Mouse (Mus musculus): ENCODE measurements around the gene Ranbp9.
"Not testable (repeated sequence)": the region's sequence is repeated elsewhere in the genome, so short reads cannot be mapped to it uniquely, and the experiment has no call there.

Gene Ranbp9

DNA sequence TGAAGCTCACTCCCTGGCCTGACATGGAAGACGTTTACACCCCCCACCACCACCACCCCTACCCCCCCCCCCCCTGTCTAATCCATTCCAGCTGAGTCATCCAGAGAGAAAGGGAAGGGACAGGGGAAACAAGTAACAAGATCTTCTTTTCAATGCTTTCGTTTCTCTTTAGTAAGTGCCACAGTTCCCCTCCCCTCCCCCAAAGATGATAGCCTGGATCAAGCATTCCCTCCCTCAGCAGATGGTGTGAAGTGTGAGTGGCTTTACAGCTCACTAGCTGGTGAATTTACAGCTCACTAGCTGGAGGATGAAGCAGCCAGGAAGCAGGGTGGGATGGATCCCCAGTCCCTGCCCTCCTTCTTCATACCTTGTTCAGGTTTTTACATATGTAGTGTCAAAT lies 15.6 kb upstream of the Ranbp9 start:
- no peak for DNase-seq (ENCODE audit: low spot score)

DNA sequence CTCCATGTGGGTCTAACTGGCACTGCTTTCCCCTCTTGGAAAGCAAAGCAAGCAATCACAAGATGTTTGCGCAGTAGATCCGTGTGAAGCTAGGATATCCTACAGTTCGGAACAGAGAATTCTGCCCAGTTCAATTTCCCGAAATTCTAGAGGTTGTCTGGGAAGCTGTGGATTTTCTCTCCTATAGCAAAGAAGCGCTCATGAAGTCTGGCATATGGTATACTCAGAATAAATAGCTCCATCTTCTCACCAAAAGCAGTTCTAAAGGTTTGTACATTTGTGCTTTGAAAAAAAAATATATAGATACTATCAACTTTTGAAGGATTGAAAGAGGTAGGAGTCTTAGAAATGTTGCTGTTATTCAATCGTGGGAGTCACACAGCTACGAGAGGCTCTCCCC lies 14.6 kb upstream of the Ranbp9 start:
- DNase-seq (ENCODE audit: low spot score), result no peak

DNA sequence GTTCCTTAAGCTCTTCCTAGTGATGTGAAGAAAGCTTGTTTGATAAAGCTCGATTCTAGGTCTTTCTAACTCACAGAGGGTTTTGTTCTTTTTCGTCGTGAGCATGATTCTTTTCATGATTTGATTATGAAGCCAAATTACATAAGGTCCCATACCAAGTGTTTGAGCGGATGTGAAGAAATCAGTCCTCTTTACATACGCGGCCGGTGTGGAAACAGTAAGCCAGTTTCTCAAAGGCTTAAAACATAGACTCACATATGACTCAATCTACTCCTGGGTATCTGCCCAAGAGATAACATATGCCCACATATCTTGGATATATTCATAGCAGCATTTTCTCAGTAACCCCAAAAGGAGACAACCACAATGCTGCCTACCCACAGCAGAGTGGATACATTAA lies 12.6 kb upstream of the Ranbp9 start:
- DNase-seq (ENCODE audit: low spot score), result no peak

DNA sequence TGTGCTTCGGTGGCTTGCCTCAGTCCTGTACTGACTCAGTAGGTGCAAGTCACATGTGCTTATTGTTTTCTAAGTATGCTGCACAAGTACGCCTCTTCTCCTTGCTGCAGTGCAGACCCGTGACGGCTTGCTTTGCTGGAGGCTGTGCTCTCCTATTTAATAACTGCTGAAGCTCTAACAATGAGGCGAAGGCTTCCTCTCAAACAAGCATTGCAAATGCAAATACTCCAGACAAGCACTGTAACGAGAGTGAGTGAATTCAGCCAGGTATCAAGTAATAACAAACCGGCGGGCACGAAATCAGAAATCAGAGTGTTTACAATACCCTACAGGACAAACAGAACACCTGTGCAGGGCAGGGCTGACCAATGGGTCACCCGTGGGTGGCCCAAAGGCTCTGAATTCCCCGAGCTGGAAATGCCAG lies 12.0 kb upstream of the Ranbp9 start:
- no peak for DNase-seq (ENCODE audit: low spot score)

DNA sequence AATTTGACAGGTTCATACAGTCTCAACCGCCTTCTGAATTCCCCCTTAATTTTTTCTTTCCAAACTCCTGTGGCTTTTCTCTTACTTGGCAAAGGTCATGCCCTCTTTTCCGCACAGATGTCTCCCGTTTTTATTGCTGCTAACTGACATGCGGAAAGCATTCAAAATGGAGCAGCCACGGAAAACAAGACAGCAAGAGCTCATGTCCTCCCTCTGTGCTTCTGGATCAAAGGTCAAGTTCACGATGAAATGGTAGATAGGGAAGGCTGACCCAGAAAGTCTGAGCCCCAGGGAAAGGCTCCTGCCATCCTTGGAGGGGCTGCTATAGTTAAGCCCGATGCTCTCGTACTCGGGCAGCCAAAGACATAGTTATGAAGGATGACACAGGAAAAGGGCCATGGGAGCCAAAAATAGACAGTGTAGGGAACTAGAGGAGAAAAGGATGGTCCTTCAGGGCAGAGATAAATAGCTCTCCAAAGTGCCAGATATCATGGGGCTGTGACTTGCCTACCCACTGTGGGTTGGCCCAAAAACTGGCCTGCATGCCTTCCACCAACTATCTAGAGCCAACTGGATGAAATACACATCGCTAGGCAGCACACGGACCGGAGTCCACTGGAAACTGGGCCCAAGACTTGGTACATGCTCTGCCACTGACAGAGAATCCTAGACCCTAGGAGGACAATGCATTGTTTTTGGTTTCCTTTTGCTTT lies 5.6 kb upstream of the Ranbp9 start:
- DNase-seq (ENCODE audit: low spot score), result no peak

DNA sequence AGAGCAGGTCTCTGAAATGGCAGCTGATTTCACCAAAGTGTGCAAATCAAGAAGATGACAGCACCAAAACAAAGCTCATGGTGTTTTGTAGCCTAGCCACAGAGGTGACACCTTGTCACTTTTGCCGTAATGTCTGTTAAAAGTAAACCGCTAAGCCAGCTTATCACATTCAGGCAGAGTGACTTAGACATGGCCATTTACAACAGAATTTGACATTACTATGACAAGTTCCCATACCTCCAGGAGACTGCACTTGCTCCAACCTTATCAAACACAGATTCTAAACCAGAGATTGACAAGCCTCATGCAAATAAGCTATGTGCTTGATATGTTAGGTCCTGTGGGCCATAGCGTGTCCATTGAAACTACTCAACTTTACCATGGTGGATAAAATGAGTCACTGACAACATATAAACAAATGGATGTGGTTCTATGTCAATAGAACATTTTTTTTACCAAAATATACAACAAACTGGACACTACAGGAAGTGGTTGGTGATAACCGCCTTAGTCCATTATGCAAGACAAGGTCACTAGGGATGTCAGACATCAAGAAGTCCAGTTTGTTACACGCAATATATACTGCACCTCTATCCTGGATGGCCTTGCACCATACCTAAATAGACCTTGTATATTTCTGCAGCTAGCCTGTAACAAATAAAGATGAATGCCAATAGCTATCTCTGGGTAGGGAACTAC lies 4.3 kb upstream of the Ranbp9 start:
- no peak for DNase-seq (ENCODE audit: low spot score)

DNA sequence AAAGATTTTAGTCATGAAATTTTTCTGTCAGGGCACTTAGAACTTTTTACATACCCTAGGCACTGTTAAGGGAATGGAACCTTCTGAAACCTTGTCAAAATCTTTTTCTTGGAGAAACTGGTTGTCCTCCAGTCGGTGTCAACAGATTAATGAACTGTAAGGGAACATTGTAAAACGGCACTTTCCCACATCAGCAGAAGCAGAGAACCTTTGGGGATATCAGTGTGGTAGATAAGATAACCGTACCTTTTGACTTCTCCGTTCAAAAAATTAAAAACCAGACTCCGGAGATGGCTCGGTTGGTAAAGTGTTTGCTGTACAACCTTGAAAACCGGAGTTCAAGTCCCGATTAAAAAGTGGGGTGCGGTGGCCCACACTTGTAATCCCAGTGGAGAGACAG lies 1.7 kb upstream of the Ranbp9 start:
- DNase-seq (ENCODE audit: low spot score), result no peak

DNA sequence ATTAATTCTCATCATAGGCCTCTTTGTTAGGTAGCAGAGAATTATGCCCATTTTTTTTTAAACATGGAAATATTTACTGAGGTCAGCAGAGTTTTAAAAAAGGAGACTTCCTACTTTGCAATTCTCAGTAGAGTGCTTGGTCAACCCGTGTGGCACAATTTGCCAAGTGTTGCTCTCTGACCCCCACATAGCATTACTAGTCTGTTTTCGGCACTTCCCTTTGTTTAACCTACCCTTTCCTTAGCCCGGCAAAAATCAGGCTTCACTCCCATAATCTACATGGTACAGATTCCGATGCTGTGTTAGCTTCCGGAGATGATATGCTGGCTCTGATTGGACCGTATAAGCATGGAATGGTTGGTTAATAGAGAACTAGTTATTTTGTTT lies 770 bp upstream of the Ranbp9 start:
- no peak for DNase-seq (ENCODE audit: low spot score)

DNA sequence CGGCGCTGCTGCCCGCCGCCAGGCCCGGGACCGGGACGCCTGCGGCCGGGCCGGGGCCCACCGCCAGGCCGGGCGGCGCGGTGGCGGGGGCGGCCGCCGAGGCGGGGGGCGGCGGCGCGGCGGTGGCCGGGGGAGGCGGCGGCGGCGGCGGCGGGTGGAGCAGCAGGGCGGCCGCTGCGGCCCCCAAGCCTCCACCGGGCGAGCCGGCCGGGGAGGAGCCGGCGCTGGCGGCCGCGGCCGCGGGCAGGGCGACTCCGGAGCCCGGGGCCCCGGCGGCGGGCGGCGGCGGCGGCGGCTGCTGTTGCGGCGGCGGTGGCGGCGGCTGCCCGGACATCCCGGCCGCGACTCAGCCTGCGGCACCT lies 506 bp downstream of the Ranbp9 start:
- DNase-seq (ENCODE audit: low spot score), result no peak

DNA sequence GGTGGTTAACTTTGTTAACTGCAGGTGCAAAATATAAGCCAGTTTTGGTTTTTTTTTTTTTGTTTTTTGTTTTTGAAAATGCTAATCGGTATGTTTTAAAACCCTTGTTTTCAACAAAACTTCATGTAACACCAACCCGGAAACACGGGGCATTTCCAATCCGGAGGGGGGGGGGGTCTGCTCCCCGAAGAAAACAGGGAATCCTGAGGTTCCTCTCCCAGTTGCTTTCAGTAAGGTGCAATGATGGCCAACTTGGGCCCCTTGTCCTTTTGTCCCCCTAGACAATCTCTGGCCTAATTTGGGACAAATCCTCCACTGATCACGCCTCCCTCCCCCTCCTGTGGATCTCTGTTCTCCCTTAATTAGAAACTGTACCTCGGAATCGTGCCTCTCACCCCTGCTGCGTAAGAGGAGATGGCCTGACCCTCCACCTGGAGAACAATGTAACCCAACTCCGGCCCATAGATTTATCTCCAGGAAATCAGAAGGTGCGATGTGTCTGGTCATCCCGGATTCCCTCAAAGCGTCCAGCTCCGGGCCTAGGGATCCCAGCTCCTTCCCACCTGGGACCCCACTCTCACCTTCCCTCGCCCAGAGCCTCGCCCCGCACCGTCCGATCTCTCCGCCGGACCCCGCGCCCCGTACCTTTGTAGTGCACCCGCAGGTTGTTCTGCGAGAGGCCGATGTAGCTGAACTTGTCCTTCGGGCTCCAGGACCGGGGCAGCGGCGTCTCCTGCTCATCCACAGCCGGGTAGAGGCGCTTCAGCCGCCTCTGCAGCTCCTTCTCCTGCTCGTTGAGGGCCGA lies 1.1 kb downstream of the Ranbp9 start:
- DNase-seq (ENCODE audit: low spot score), result peak; percentile 20

DNA sequence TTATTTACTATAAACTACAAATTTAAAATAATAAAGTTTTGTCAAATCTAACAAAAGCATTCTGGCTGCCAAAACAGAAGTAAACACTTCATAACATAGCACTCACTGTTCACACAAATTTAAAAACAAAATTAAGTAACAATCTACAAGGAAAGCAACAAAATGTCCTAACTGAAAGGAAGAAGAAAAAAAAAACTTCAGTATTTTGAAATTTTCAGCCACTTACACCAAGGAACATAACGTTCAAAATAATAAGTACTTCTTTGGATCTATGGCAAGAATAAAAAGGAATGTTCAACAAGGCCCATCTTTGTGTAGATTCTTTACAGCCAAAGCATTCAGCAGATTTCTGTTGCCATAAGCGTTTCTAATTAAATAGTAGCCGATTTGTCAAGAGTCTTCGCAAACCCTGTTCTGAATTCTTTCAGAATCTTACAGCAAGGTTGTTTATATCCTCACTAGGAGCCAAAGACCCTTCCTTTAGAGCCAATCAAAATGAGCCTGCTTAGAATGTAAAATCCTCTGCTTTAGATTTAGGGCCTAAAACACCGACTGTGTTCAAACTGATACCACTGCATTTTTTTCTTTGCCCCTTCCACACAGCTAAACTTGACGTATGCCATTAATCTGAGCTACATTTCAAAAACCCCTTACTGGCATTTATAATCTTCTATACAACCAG lies 1.9 kb downstream of the Ranbp9 start:
- no peak for DNase-seq (ENCODE audit: low spot score)

DNA sequence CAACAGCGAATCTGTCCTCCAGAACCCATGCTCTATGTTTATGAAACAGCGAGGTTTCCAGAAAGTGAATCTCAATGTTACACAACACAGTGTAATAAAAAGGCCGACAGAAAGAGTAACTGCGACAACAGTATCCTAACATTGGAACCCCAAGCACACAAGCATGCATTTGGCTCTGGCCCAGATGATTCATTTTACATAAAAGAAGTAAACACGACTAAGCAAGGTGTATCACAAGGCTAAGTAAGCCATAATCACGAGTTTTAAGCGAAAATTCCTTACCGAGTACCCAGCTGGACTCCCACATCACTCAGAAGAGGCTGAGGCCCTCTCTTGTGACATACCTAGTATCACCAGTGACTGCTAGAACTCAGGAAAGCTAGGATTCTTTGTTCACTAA lies 2.5 kb downstream of the Ranbp9 start:
- no peak for DNase-seq (ENCODE audit: low spot score)

DNA sequence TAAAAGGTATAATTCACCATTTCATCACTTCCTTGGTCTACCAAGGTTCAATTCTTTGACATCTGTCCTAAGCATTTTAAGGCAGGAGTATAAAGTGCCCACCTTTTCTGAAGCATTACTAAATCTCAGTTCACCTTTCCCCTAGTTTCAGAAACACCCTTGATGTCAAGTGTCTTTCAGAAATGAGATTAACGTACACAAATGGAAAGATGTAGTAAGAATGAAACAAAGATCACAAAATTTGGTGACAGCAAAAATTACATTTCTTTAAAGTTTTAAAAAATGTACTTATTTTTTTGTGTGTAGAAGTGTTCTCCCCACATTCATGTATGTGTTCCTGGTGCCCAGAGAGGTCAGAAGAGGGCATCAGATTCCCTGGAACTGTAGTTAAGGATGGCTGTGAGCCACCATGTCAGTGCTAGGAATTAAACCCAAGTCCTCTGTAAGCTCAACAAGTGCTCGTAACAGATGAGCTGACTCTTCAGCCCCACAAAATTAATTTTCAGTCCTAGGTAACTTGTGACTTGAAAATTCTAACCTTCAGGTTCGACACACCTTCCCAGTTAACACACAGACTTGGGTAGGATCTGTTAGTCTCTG lies 3.9 kb downstream of the Ranbp9 start:
- no peak for DNase-seq (ENCODE audit: low spot score)

DNA sequence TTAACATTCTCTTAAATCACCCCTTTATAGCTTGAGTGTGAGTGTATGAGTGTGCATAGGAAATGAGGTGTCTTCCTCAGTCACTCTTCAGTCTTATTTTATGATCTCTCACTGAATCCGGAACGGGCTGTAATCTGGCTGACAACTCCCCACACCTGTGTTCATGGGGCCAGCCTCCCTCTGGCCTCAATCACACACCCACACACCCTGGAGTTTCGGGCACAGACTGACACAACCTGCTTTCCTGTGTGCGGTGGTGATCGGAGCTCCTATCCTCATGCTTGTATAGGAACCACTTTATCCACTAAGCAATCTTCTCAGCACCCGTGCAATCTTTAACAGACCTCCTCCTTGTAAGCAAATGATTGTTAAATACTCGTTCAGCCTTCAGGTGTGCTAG lies 4.9 kb downstream of the Ranbp9 start:
- DNase-seq (ENCODE audit: low spot score), result no peak

DNA sequence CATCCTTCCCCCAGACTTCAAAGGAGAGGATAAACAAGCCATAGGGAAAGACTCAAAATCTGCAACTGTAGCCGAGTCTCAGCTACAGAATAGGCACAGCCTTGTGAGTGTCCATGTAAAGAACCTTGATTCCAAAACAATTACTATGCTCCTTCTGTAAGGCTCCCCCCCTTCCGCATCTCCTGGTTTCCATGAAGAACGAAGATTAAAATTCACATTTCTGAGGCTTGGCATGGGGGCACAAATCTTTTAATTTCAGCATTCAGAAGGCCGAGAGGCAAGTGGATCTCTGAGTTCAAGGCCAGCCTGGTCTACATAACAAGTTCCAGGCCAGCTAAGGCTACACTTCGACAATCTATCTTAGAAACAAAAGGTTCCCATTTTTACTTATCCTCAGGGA lies 6.4 kb downstream of the Ranbp9 start:
- DNase-seq (ENCODE audit: low spot score), result no peak

DNA sequence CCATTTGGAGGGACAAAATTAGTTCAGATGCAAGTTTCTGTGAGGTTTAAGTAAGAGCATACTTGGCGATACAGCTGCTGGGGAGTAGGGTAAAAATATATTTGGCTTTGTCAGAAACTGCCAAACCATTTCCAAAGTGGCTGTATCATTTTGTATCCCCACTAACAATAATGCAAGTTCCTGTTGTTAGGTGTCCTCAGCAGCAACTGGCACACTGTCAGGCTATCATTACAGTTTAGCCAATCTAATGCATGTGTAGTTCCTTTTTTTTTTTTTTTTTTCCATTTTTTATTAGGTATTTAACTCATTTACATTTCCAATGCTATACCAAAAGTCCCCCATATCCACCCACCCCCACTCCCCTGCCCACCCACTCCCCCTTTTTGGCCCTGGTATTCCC lies 9.2 kb downstream of the Ranbp9 start:
- not testable (repeated sequence) for DNase-seq (ENCODE audit: low spot score)

DNA sequence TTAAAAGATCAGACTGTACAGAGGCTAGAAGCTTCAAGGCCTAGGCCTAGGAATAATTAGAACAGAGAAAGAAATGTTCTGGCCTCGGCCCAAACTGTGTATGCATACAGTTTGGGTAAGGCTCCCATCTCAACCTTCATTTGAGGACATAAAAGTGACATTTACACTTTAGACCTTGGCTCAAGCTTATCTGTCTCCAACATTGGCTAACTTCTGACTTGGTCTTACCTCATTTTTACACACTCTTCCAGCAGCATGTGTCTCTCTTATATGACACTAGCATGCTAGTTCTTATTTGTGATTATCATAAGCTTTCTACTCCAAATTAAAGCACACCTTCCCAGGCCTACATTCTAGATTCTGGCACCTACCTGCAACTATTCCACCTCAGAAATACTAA lies 11.5 kb downstream of the Ranbp9 start:
- DNase-seq (ENCODE audit: low spot score), result no peak

DNA sequence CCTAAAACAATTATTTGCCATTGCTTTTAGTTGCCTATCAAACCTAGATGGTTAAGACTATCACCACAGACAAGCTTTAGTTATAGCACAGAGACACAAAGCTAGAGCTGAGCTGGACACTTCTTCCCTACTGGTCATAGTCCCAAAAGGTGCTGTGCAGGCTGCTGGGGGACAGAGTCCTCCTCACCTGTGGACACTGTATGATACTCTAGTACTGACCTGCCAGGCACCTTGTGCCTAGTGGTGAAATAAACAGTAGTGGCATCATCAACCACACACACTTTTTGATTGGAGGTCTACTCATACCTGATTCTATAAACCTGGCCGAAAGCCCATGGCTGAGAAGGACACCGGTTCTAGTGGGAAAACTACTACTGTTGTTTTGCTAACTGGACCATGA lies 16.5 kb downstream of the Ranbp9 start:
- no peak for DNase-seq (ENCODE audit: low spot score)

DNA sequence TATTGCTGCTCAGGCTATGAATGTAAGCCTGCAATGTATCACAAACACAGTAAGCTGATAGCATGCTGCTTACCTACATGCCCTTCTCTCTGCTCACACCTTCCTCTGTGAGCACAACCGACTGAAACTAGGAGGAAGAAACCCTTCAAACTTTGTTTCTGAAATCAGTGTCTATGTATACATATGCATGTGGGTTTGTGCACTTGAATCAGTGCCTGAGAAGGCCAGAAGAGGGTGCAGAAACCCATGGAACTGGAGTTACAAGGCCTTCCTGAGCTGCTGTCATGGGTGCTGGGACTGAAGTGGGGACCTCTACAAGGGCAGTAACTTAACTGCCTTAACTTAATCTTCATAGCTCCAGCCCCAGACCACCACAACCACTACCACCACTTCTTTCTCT lies 23.9 kb downstream of the Ranbp9 start:
- DNase-seq (ENCODE audit: low spot score), result no peak

DNA sequence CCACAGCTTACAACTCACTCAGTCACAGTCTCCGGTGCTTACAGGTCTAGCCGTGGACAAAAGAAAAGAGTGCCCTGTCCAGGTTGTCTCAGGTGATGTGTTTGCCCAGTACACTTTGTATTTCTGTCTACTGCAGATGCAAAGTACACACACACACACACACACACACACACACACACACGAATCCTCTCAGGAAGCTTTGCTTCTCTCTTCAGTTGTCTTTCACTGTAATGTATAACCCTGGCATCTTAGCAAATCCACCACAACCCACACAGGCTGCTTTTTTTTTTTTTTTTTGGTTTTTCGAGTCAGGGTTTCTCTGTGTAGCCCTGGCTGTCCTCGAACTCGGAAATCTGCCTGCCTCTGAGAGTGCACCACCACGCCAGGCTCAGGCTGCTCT lies 26.7 kb downstream of the Ranbp9 start:
- no peak for DNase-seq (ENCODE audit: low spot score)

DNA sequence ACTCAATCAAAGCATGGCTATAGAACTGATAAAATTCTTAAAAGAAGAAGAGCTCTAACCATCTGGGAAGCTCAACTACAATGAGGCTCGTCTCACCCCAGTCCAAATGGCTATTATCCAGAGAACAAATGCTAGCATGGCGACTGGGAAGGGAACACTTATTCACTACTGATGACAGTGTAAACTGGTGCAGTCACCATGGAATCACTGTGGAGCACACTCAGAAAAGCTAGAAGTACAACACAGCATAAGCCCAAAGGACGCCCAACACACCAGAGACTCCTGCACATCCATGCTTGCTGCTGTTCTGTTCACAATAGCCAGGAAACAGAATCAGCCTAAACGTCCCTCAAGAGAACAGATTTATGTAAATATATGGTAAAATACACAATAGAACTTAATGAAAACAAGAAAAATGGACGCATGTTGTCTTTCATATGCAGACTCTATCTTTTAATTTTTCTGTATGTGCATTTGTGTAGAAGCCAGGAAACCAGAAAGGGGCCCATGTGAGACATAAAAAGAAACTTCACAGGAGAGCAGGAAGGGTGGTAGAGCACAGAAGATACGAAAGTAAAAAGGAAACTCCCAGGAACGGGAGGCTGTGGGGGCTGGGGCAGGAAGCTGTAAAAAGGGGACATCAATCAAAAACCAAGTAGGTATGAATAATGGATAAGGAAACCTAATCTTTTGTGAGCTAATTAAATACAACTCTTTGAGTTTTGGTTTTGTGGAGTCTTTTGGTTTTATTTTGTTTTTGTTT lies 28.1 kb downstream of the Ranbp9 start:
- no peak for DNase-seq (ENCODE audit: low spot score)

DNA sequence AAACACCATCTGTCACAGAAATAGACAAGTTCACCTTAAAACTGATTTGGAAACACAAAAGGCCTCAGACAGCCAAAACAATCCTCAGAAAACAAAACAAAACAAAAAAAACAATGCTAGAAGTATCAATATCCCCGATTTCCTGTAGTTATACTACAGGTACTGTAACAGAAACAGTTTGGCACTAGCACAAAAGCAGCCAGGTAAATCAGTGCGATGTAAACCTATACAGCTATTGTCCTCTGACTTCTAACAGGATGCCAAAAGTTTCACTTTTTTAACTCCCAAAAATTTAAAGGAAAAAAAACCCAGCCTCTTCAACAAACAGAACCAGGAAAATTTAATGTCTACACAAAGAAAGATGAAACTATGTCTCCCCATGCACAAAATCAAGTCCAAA lies 28.9 kb downstream of the Ranbp9 start:
- DNase-seq (ENCODE audit: low spot score), result no peak
